Mouse (Mus musculus) C2C12 (cell line): Measurements from ENCODE around the gene Fam20b. TPM values are rescaled to one million over a fixed set of nuclear protein-coding genes. Genes with fewer than 3 reads are reported as not detected.

ENCODE experiments used
- H3K27me3 ChIP-seq: one replicate; pipeline ENCODE4 v1.6.1; 2011; ENCODE audit not compliant: control insufficient read depth, insufficient read depth, insufficient read length
- H3K36me3 ChIP-seq: one replicate; pipeline ENCODE4 v1.6.1; 2011; ENCODE audit not compliant: control insufficient read depth, insufficient read depth
- H3K4me3 ChIP-seq: one replicate; pipeline ENCODE4 v1.5.1; 2011; ENCODE audit warnings: mild to moderate bottlenecking, control low read depth; ENCODE audit not compliant: poor library complexity, insufficient read depth, severe bottlenecking
- H3K79me2 ChIP-seq: one replicate; pipeline ENCODE4 v1.6.1; 2011; ENCODE audit not compliant: control insufficient read depth, insufficient read depth
- H3K79me3 ChIP-seq: one replicate; pipeline ENCODE4 v1.6.1; 2011; ENCODE audit warnings: low read depth, control low read depth
- H3ac ChIP-seq: one replicate; pipeline ENCODE3; 2011; ENCODE audit warnings: low read depth; ENCODE audit not compliant: control insufficient read depth, insufficient read length
- CEBPB ChIP-seq: IDR thresholded peaks from one replicate; pipeline ENCODE4 v1.6.1; 2011; ENCODE audit warnings: low read depth, mild to moderate bottlenecking, control low read depth, moderate library complexity
- CTCF ChIP-seq: IDR thresholded peaks from one replicate; pipeline ENCODE4 v1.5.1; 2011; ENCODE audit not compliant: control insufficient read depth, insufficient read depth, insufficient read length
- FOSL1 ChIP-seq: IDR thresholded peaks from one replicate; pipeline ENCODE4 v1.8.0; 2011; ENCODE audit warnings: mild to moderate bottlenecking, low read length; ENCODE audit not compliant: poor library complexity, insufficient read depth, severe bottlenecking
- MAX ChIP-seq: IDR thresholded peaks from one replicate; pipeline ENCODE4 v1.6.1; 2011; ENCODE audit warnings: mild to moderate bottlenecking, control low read depth
- MYOD1 ChIP-seq: IDR thresholded peaks from one replicate; pipeline ENCODE4 v1.6.1; 2011; ENCODE audit warnings: low read depth; ENCODE audit not compliant: control insufficient read depth, insufficient read length
- MYOG ChIP-seq: IDR thresholded peaks from one replicate; pipeline ENCODE4 v1.6.1; 2011; ENCODE audit not compliant: control insufficient read depth, insufficient read length; ENCODE audit errors: extremely low read depth
- USF1 ChIP-seq: IDR thresholded peaks from one replicate; pipeline ENCODE4 v1.6.1; 2011; ENCODE audit warnings: low read depth, mild to moderate bottlenecking, control low read depth, moderate library complexity
- polyA plus RNA-seq: library from polyadenylated mRNA; unstranded; fragments of >200 nt; fragmentation: generic; extraction: Trizol; gene quantifications from one replicate; pipeline ENCODE4 v1.2.1, GENCODE M21; 2012; ENCODE audit warnings: missing spikeins

Fam20b gene
- polyA plus RNA-seq, 1 experiment = 19.9 TPM

DNA sequence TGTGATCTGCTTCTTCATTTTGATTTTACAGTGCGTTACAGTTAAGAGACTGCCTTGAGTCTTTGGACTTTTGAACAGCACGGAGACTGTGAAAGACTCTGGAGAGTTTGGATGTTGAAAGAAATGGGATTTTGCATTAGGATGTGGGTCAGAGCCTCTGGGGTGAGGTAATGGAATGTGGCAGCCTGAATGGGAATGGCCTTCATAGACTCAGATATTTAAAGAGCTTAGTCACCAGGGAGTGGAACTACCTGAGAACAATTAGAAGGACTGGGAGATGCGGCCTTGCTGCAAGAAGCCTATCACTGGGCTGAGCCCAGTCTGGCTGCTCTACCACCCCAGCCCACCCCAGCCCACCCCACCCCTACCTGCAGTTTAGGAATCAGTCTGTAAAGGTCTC lies 41.7 kb downstream of the Fam20b start:
- Histone ChIP-seq H3K79me2 (no peaks in the 10 kb centered on the region), H3ac (no peak overlapping the region), H3K79me3 (peaks cover 2% of the 10 kb centered on the region), H3K36me3 (peaks cover 1% of the 10 kb centered on the region), H3K4me3 (no peak overlapping the region), H3K27me3 (no peaks in the 10 kb centered on the region)
- TF ChIP-seq FOSL1 = no peak
- TF ChIP-seq MYOG = no peak
- no peak for TF ChIP-seq CEBPB
- no peak for TF ChIP-seq CTCF
- TF ChIP-seq MYOD1 = no peak
- TF ChIP-seq USF1 = no peak
- no peak for TF ChIP-seq MAX

DNA sequence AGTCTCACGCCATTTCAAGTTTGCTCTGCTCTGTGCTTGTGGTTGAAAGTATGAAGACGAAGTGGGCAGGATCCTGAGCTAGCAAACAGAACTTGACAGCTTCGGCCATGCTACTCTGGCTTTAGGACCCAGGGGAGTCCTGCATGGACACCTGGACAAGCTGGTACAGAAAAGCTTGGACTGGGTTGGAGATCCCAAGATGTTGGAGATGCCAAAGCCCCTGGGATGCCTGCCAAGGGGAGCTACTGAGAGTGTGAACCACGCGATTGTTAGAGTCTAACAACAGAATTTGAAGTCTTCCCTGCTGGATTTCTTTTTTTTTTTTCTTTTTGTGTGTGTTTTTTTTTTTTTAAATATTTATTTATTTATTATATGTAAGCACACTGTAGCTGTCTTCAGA lies 42.3 kb downstream of the Fam20b start:
- Histone ChIP-seq H3ac (no peak overlapping the region), H3K79me2 (no peaks in the 10 kb centered on the region), H3K4me3 (no peak overlapping the region), H3K36me3 (peaks cover 3% of the 10 kb centered on the region), H3K27me3 (no peaks in the 10 kb centered on the region), H3K79me3 (peaks cover 2% of the 10 kb centered on the region)
- TF ChIP-seq CEBPB (no peak), USF1 (no peak), FOSL1 (no peak), MAX (no peak), MYOG (no peak)

DNA sequence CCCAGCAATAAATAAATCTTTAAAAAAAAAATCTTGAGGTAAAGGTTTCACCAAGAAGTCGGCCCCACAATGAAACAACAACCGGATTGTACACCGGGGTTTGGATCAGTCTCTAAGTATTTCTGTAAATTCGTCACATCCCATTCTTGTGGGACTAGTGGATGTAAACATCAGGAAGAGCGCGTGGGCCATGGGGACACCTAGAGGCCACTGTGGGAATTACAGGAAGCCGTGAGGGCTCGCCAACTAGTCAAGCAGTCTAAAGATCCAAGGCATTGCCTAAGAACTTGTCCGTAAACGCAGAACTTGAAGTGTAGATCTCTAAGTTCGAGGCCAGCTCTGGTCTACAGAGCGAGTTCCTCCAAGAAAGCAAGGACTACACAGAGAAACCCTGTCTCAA lies 42.7 kb downstream of the Fam20b start:
- peaks cover 3% of the 10 kb centered on the region for H3K36me3 ChIP-seq
- no peaks in the 10 kb centered on the region for H3K79me2 ChIP-seq
- peak; percentile 42 for TF ChIP-seq MAX
- no peak for TF ChIP-seq USF1
- peaks cover 2% of the 10 kb centered on the region for H3K79me3 ChIP-seq
- H3K27me3 ChIP-seq = no peaks in the 10 kb centered on the region
- H3K4me3 ChIP-seq = no peak overlapping the region
- H3ac ChIP-seq = no peak overlapping the region

DNA sequence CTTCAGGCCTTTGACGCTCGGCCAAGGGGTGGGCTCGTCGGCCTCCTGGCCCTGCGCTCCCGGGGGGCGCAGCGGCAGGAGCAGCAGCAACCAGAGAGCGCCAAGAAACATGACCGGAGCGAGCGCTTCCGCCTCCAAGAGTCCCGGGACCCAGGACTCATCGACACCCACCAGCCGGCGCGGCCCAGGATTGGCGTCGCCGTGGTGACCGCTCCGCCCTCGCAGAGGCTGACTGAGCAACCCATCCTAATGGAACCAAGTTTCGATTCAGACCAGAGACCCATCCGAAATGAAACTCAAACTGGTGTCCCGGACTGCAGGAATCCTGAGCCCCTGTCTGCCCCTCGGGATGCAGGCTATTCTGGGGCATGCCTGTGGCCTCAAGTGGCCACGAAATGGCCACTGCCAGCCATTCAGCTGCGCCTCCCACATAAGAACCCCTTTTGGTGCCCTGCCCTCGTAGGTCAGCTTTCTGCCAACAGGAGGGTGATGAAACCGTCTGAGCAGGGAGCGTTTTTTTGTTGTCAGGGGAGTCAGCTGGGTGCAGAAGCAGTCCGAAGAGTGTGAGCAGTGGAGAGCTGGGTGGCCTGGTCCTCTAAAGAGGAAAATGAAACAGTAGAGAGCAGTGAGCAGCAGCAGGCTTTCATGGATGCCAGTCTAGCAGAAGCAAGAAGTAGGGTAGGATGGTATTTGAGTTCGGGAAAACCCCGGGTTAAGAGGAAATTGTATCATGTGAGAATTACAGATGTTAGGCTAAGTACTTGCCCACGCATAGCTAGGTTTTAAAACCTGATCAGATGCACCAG lies 44.5 kb downstream of the Fam20b start, which contains the start of gene Tor3a:
TSS of gene Tor3a (minus strand) at position 162 of the 806 bp plus-strand sequence.
- H3K27me3 ChIP-seq = no peaks in the 10 kb centered on the region
- H3K79me3 ChIP-seq = peaks cover 2% of the 10 kb centered on the region
- peaks cover 3% of the 10 kb centered on the region for H3K36me3 ChIP-seq
- peak within 1 kb of the TSS; percentile 64 for H3K4me3 ChIP-seq
- no peak for TF ChIP-seq FOSL1
- no peak for TF ChIP-seq MYOD1
- TF ChIP-seq MAX = no peak
- TF ChIP-seq CEBPB = no peak
- no peak for TF ChIP-seq CTCF
- TF ChIP-seq MYOG = no peak
- TF ChIP-seq USF1 = no peak
- peak within 1 kb of the TSS; percentile 86 for H3ac ChIP-seq
- H3K79me2 ChIP-seq = no peaks in the 10 kb centered on the region

DNA sequence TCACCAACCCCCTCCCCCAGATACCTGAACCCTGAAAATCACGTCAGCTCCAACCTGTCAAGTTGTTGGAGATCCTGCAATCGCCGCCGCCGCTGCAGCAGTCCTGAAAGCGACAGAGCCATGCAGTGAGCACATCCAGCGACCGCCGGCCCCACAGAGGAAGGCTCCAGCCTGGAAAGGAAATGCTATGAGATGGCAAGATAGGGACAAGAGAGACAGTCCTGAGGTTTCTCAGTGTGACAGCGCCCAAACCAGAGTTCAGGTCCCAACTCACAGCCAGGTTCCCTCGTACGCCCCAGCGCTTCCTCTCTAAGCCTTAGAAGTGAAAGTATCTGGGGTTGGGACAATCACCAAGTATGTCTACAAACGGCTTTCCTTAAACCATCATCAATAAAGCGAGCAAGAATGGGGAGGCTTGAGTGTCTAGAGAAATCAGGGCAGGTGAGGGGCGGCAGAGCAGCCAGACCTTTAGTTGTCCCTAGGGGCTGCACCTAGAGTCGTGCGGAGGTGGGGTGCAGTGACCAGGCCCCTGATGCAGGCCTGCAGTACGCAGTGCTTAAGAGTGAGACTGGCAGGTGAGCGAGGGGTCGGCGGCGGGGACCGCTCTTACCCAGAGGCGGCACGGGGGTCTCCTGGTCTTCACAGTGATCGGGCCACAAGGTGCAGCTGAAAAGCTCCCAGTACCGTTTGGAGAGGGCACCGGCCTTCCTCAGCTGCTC lies 45.3 kb downstream of the Fam20b start:
- peak overlapping the region; percentile 64 for H3K4me3 ChIP-seq
- no peaks in the 10 kb centered on the region for H3K79me2 ChIP-seq
- TF ChIP-seq MYOD1 = no peak
- TF ChIP-seq MAX = no peak
- no peak for TF ChIP-seq MYOG
- no peak for TF ChIP-seq CTCF
- TF ChIP-seq USF1 = no peak
- TF ChIP-seq FOSL1 = no peak
- no peak for TF ChIP-seq CEBPB
- peak overlapping the region; percentile 86 for H3ac ChIP-seq
- peaks cover 3% of the 10 kb centered on the region for H3K36me3 ChIP-seq
- peaks cover 2% of the 10 kb centered on the region for H3K79me3 ChIP-seq
- H3K27me3 ChIP-seq = no peaks in the 10 kb centered on the region
